In the genomic region with DNA sequence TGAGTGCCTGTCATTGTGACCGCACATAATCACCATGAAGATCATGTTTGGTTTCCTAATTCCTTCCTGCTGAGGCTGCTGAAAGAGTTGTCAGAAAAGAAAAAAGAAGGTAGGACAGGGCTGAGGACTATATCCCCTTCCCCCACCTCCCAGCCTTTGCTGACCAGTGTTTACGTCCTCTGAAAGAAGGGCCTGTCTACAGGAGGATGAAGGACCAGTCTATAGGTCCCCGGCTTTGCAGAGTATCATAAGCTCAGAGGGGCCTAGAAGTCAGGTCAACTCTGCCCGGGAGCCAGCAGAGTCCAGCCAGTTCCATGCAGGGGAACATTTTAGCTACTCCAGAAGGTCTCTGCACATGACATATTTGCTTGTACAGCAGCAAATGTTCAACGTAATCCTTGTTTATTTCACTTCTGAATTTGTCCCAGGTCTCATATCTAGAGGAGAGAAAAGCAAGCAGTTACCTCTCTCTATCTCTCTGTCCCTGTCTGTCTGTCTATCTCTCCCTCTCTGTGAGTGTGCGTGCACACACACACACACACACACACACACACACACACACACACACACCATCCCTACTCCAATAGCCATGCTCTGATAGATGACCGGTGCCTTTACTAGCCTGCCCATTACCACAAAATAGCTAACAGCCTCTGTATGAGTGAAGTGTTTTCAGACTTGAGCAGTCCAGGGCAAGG, we compare ENCODE assay signal across 13 mouse cellular contexts. TPM values are rescaled to one million over a fixed set of nuclear protein-coding genes. Genes with fewer than 3 reads are reported as not detected.
DNase-seq lines count a peak whose midpoint lies in the region; ATAC-seq and TF ChIP-seq lines count a peak whose summit lies in the region.
"Had no signal": no experiment of that assay in that cellular context is flagged by ENCODE, and none has a peak within 500 bp of the region (broad histone marks: within the 10 kb centered on the region; RNA-seq: fewer than 3 reads in every experiment).

No protein-coding gene starts in this region.

- H3K4me3 ChIP-seq in heart, embryonic 10.5 days = no peak overlapping the region
- H3K4me3 ChIP-seq in midbrain, embryonic 12.5 days = no peak overlapping the region
- H3K4me3 ChIP-seq in midbrain, postnatal 0 days (ENCODE audit: low read depth, low read length) = no peak overlapping the region
- no peak overlapping the region for H3K4me3 ChIP-seq in limb, embryonic 10.5 days
- H3K4me3 ChIP-seq: forebrain, embryonic 13.5 days; hindbrain, embryonic 15.5 days; kidney, embryonic 15.5 days had no signal

- H3K27me3 ChIP-seq in heart, embryonic 10.5 days (ENCODE audit: insufficient read depth, poor library complexity, severe bottlenecking) = no peaks in the 10 kb centered on the region
- peaks cover 20% of the 10 kb centered on the region for H3K27me3 ChIP-seq in midbrain, embryonic 12.5 days
- no peaks in the 10 kb centered on the region for H3K27me3 ChIP-seq in midbrain, postnatal 0 days (ENCODE audit: insufficient read depth, low read length)
- no peaks in the 10 kb centered on the region for H3K27me3 ChIP-seq in limb, embryonic 10.5 days (ENCODE audit: low read depth, poor library complexity, severe bottlenecking)
- H3K27me3 ChIP-seq: forebrain, embryonic 13.5 days; hindbrain, embryonic 15.5 days; kidney, embryonic 15.5 days had no signal

- intact Hi-C loops in heart, postnatal 25 days (cut with DNase I) = no loop called here

- TF ChIP-seq CTCF in midbrain, postnatal 0 days (IDR thresholded peaks at IDR 0.05) = no peak

- H3K4me2 ChIP-seq in midbrain, embryonic 12.5 days (replicated peaks) = no peak overlapping the region
- H3K4me2 ChIP-seq in midbrain, postnatal 0 days (ENCODE audit: low read depth, low read length, poor library complexity, severe bottlenecking) = no peak overlapping the region
- H3K4me2 ChIP-seq: forebrain, embryonic 13.5 days; hindbrain, embryonic 15.5 days; kidney, embryonic 15.5 days had no signal

- H3K4me1 ChIP-seq in heart, embryonic 10.5 days = peaks cover 63% of the 10 kb centered on the region
- H3K4me1 ChIP-seq in midbrain, embryonic 12.5 days = peaks cover 31% of the 10 kb centered on the region
- peaks cover 8% of the 10 kb centered on the region for H3K4me1 ChIP-seq in midbrain, postnatal 0 days (ENCODE audit: insufficient read depth, low read length)
- H3K4me1 ChIP-seq in limb, embryonic 10.5 days = no peaks in the 10 kb centered on the region

- WGBS in heart, embryonic 10.5 days = 68% methylated on average over 7 of the region's 7 CpGs
- 57% methylated on average over 7 of the region's 7 CpGs for WGBS in midbrain, embryonic 12.5 days
- 53% methylated on average over 7 of the region's 7 CpGs for WGBS in midbrain, postnatal 0 days
- 84% methylated on average over 7 of the region's 7 CpGs for WGBS in limb, embryonic 10.5 days

- peak; percentile 57; the same call in 1 of the 2 replicates for ATAC-seq in midbrain, embryonic 12.5 days (ENCODE audit: low FRiP score, low read depth)
- ATAC-seq in midbrain, postnatal 0 days (ENCODE audit: low FRiP score) = no peak
- ATAC-seq in megakaryocyte-erythroid progenitor cell, adult 5-6 weeks (replicated peaks; ENCODE audit: low FRiP score, low TSS enrichment, poor library complexity, severe bottlenecking) = peak; percentile 32
- ATAC-seq: activated CD4-positive, CD25-positive, alpha-beta regulatory T cell, adult 4 months; forebrain, embryonic 13.5 days had no signal

- no peaks in the 10 kb centered on the region for H3K36me3 ChIP-seq in heart, embryonic 10.5 days
- H3K36me3 ChIP-seq in midbrain, embryonic 12.5 days = no peaks in the 10 kb centered on the region
- H3K36me3 ChIP-seq in midbrain, postnatal 0 days (ENCODE audit: insufficient read depth, low read length) = no peaks in the 10 kb centered on the region
- no peaks in the 10 kb centered on the region for H3K36me3 ChIP-seq in limb, embryonic 10.5 days
- H3K36me3 ChIP-seq: hindbrain, embryonic 15.5 days; kidney, embryonic 15.5 days had no signal

- no peak overlapping the region for H3K9ac ChIP-seq in midbrain, embryonic 12.5 days (replicated peaks)
- H3K9ac ChIP-seq in midbrain, postnatal 0 days (replicated peaks; ENCODE audit: low read length, poor library complexity, severe bottlenecking) = no peak overlapping the region
- H3K9ac ChIP-seq: forebrain, embryonic 13.5 days; hindbrain, embryonic 15.5 days; kidney, embryonic 15.5 days had no signal

- peak overlapping the region; percentile 72 for H3K27ac ChIP-seq in heart, embryonic 10.5 days
- H3K27ac ChIP-seq in midbrain, embryonic 12.5 days (replicated peaks) = no peak overlapping the region
- no peak overlapping the region for H3K27ac ChIP-seq in midbrain, postnatal 0 days (ENCODE audit: low read depth, low read length)
- H3K27ac ChIP-seq in limb, embryonic 10.5 days = 0 out of 2 replicates have a peak overlapping the region, but pooled peaks have one; percentile 25
- H3K27ac ChIP-seq: forebrain, embryonic 13.5 days; kidney, embryonic 15.5 days had no signal

- no peaks in the 10 kb centered on the region for H3K9me3 ChIP-seq in heart, embryonic 10.5 days
- no peaks in the 10 kb centered on the region for H3K9me3 ChIP-seq in midbrain, embryonic 12.5 days
- no peaks in the 10 kb centered on the region for H3K9me3 ChIP-seq in midbrain, postnatal 0 days (ENCODE audit: low read length)
- no peaks in the 10 kb centered on the region for H3K9me3 ChIP-seq in limb, embryonic 10.5 days (replicated peaks)
- H3K9me3 ChIP-seq: forebrain, embryonic 13.5 days; hindbrain, embryonic 15.5 days; kidney, embryonic 15.5 days had no signal

- no peak for DNase-seq in heart, embryonic 10.5 days (ENCODE audit: low spot score)
- DNase-seq in heart, postnatal 25 days (ENCODE audit: low spot score) = no peak
- DNase-seq in midbrain, postnatal 0 days (ENCODE audit: low spot score) = no peak
- no peak for DNase-seq in limb, embryonic 10.5 days (ENCODE audit: low spot score)
- no peak for DNase-seq in lung, postnatal 36 days
- no peak for DNase-seq in cerebellum, postnatal 36 days
- DNase-seq: gastrocnemius, postnatal 25 days had no signal

RNA-seq across cellular contexts. Expression of gene Ank, which starts 31.0 kb away (rescaled TPM):
- 8.4 and 11.0 TPM in 2 replicates for polyA plus RNA-seq in heart, embryonic 10.5 days (2016; fragmentation: Nextera tagmentation; extraction: Ambion mirVana)
- total RNA-seq in heart, postnatal 25 days (2021) = 100 to 1,000 TPM; 174 to 208 TPM
- polyA plus RNA-seq in midbrain, embryonic 12.5 days (2016; fragmentation: Nextera tagmentation; extraction: Ambion mirVana) = 10.4 and 12.5 TPM in 2 replicates
- 24.1 and 28.4 TPM in 2 replicates for total RNA-seq in midbrain, postnatal 0 days (2014; rRNA removed)
- 15.7 and 15.8 TPM in 2 replicates for polyA plus RNA-seq in midbrain, postnatal 0 days (2015; fragmentation: Nextera tagmentation; extraction: Ambion mirVana)
- 3.1 and 3.2 TPM in 2 replicates for polyA plus RNA-seq in limb, embryonic 10.5 days (2016; fragmentation: Nextera tagmentation; extraction: Ambion mirVana)
- 43.4 and 61.0 TPM in 2 replicates for total RNA-seq in megakaryocyte-erythroid progenitor cell, adult 5-6 weeks (2014; fragmentation: Nextera tagmentation)
- 23.5 and 29.0 TPM in 2 replicates for total RNA-seq in megakaryocyte-erythroid progenitor cell, adult 5-6 weeks (2017)

Comparison
In these comparisons a context has a peak if more than half of its experiments do, and no peak if none do; other contexts are left out.
1. H3K27ac ChIP-seq: peak in heart, embryonic 10.5 days (single experiment) and limb, embryonic 10.5 days (single experiment); none in midbrain, embryonic 12.5 days (single experiment) and midbrain, postnatal 0 days (single experiment).